Mouse (Mus musculus): ENCODE measurements around the gene Sbp.

Sbp gene

DNA sequence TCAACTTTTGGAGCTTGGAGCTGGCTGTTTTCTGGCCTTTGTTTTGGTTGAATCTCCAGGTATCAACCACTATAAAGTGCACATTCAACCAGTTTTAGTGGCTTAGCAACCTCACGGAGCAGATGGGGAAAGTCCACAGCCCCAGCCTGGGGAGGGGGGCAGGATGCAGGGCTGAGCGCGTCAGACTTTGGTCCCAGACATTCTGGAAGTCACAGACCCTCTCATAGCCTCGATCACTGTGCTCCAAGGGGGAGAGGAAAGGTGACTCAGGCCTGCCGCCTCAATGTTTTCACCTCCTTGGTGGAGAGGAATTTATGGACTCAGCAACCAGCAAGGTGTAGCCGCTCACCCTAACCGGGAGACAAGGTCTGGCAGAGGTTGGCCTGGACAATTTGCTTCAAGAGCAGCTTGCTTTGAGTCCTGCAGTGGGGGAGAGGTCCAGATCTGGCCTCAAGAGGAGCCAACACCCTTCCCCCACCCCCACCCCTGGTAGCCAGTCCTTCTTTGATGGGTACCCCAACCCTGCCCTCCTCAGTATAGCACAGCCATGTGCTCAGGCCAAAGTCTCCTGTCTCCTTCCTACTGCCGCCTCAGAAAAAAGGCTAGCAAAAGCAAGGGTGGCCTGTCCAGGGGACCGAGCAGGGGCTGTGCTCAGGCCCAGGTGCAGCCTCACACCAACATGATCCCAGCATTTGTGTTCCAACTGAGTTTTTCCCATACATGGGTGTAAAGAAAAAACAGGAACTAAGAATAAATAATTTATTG, 51.5 kb downstream of the Sbp start:
- no peak for DNase-seq (ENCODE audit: low spot score)

DNA sequence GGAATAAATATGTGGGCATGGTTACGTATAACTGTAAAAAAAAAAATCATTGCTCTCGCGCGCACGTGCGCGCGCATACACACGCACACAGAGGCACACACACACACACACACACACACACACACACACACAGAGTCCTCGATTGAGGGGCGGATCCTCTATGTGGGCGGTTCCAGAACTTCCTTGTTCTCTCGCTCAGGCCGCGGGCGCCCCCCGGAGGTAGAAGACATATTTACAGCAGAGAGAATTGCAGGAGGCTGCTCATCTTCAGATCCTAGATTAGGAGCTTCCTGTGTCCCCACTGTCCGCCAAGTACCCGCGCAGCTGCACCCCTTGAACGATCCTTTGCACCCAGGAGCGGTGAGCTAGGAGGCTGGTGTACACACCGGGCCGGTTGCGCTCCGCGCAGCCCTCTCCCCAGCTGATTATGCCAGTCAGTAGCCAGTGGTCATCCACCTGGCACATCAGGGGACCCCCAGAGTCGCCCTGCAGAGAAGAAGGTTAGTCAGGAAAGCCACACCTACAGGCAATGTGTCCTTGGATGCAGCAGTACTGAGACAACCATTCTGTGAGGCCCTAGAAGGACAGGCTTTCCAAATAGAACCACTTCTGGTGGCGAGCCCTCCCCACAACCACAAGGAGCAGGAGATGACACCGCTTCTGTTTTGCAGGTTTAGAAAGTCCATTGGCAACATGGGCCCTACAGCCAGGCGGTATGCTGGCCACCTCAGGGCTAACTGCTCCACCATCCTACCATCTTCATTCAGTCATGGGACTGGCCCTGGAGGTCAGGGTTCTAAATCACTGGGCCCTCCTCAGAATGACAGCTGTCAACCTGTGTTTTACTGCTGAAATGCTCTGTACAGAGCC, 52.3 kb downstream of the Sbp start:
- DNase-seq (ENCODE audit: low spot score) = peak; percentile 98

DNA sequence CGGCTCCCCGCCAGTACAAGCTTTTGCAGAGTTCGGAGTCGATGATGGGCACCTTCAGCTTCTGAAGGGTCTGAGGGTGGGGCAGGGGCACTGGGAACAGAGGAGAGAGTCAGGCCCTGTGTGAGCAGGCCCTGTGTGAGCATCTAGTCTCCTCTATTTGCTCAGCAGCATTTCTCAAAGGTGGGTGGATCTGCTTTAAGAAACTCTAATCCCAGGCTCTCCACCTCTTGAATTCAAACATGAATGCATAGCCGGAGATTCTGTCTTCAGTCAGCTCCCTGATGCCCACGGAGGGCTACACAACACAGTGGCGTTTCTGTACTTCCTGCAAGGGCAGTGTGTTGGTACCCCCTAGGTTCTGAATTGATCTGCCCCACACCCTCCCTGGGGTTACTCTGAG, 53.2 kb downstream of the Sbp start:
- no peak for DNase-seq (ENCODE audit: low spot score)

Data from testis, postnatal 10 days (tissue).